Mouse (Mus musculus): Measurements from ENCODE around the gene Nup85. TPM values are rescaled to one million over a fixed set of nuclear protein-coding genes. Genes with fewer than 3 reads are reported as not detected.
A peak's percentile ranks its signal among the peaks of the same experiment; 100 is the strongest.

The Nup85 gene
- polyA plus RNA-seq, 1 experiment from 2014 or later, result 186 TPM

GRCm38 (mm10) chr11:115585573-115586100 is 21.4 kb downstream of the Nup85 start:
- WGBS, result 88% methylated on average over 7 of the region's 7 CpGs
- no peak overlapping the region for H3K9ac ChIP-seq
- H3K36me3 ChIP-seq, result peaks cover 96% of the 10 kb centered on the region

GRCm38 (mm10) chr11:115586403-115586802 is 22.2 kb downstream of the Nup85 start:
- H3K27me3 ChIP-seq, result no peaks in the 10 kb centered on the region
- no peak overlapping the region for H3K9ac ChIP-seq
- 90% methylated on average over 9 of the region's 9 CpGs for WGBS
- H3K27ac ChIP-seq, result no peak overlapping the region
- ATAC-seq (ENCODE audit: low FRiP score, low read depth), result no peak
- peaks cover 96% of the 10 kb centered on the region for H3K36me3 ChIP-seq
- no peak overlapping the region for H3K4me3 ChIP-seq
- no peaks in the 10 kb centered on the region for H3K4me1 ChIP-seq
- no peak overlapping the region for H3K4me2 ChIP-seq (replicated peaks)
- H3K9me3 ChIP-seq, result no peaks in the 10 kb centered on the region

More at GRCm38 (mm10) chr11:115585573-115586100, 21.4 kb downstream of the Nup85 start:
- H3K27ac ChIP-seq, result no peak overlapping the region
- H3K4me3 ChIP-seq, result no peak overlapping the region
- H3K4me2 ChIP-seq (replicated peaks), result no peak overlapping the region
- H3K4me1 ChIP-seq, result no peaks in the 10 kb centered on the region
- H3K27me3 ChIP-seq, result no peaks in the 10 kb centered on the region
- ATAC-seq (ENCODE audit: low FRiP score, low read depth), result no peak
- no peaks in the 10 kb centered on the region for H3K9me3 ChIP-seq

GRCm38 (mm10) chr11:115587984-115588383 is 23.8 kb downstream of the Nup85 start:
- H3K27me3 ChIP-seq, result no peaks in the 10 kb centered on the region
- H3K27ac ChIP-seq, result no peak overlapping the region
- no peak overlapping the region for H3K4me3 ChIP-seq
- no peak overlapping the region for H3K4me2 ChIP-seq (replicated peaks)
- H3K9me3 ChIP-seq, result no peaks in the 10 kb centered on the region
- no peak overlapping the region for H3K9ac ChIP-seq
- H3K36me3 ChIP-seq, result peaks cover 96% of the 10 kb centered on the region
- no peak for ATAC-seq (ENCODE audit: low FRiP score, low read depth)
- H3K4me1 ChIP-seq, result no peaks in the 10 kb centered on the region
- WGBS, result 84% methylated on average over 9 of the region's 9 CpGs

GRCm38 (mm10) chr11:115590526-115591075 is 26.4 kb downstream of the Nup85 start:
- no peak for ATAC-seq (ENCODE audit: low FRiP score, low read depth)
- WGBS, result 85% methylated on average over 2 of the region's 2 CpGs
- H3K4me1 ChIP-seq, result no peaks in the 10 kb centered on the region
- H3K4me2 ChIP-seq (replicated peaks), result no peak overlapping the region
- H3K9ac ChIP-seq, result no peak overlapping the region
- no peak overlapping the region for H3K4me3 ChIP-seq
- peaks cover 95% of the 10 kb centered on the region for H3K36me3 ChIP-seq
- H3K9me3 ChIP-seq, result no peaks in the 10 kb centered on the region
- no peaks in the 10 kb centered on the region for H3K27me3 ChIP-seq
- no peak overlapping the region for H3K27ac ChIP-seq

GRCm38 (mm10) chr11:115595209-115595608 is 31.0 kb downstream of the Nup85 start:
- Histone ChIP-seq H3K27ac (no peak overlapping the region), H3K4me1 (no peaks in the 10 kb centered on the region), H3K4me2 (replicated peaks) (no peak overlapping the region), H3K36me3 (peaks cover 82% of the 10 kb centered on the region), H3K4me3 (no peak overlapping the region), H3K9me3 (no peaks in the 10 kb centered on the region), H3K27me3 (no peaks in the 10 kb centered on the region), H3K9ac (no peak overlapping the region)
- WGBS, result 92% methylated on average over 3 of the region's 3 CpGs
- ATAC-seq (ENCODE audit: low FRiP score, low read depth), result no peak

GRCm38 (mm10) chr11:115598309-115598708 is 34.1 kb downstream of the Nup85 start:
- Histone ChIP-seq H3K9ac (no peak overlapping the region), H3K4me2 (replicated peaks) (no peak overlapping the region), H3K9me3 (no peaks in the 10 kb centered on the region), H3K27me3 (no peaks in the 10 kb centered on the region), H3K4me3 (no peak overlapping the region), H3K36me3 (peaks cover 68% of the 10 kb centered on the region), H3K27ac (no peak overlapping the region), H3K4me1 (peaks cover 18% of the 10 kb centered on the region)
- 93% methylated on average over 4 of the region's 4 CpGs for WGBS
- ATAC-seq (ENCODE audit: low FRiP score, low read depth), result no peak

GRCm38 (mm10) chr11:115599722-115600121 is 35.5 kb downstream of the Nup85 start:
- WGBS, result 94% methylated on average over 7 of the region's 7 CpGs
- H3K36me3 ChIP-seq, result peaks cover 54% of the 10 kb centered on the region

GRCm38 (mm10) chr11:115600743-115601142 is 36.5 kb downstream of the Nup85 start:
- no peak for ATAC-seq (ENCODE audit: low FRiP score, low read depth)
- Histone ChIP-seq H3K4me2 (replicated peaks) (no peak overlapping the region), H3K36me3 (peaks cover 49% of the 10 kb centered on the region), H3K4me1 (peaks cover 32% of the 10 kb centered on the region), H3K4me3 (no peak overlapping the region), H3K27me3 (no peaks in the 10 kb centered on the region), H3K27ac (no peak overlapping the region), H3K9ac (no peak overlapping the region; the same call in 1 of the 2 replicates), H3K9me3 (no peaks in the 10 kb centered on the region)
- WGBS, result 93% methylated on average over 15 of the region's 15 CpGs

More at GRCm38 (mm10) chr11:115599722-115600121, 35.5 kb downstream of the Nup85 start:
- H3K9me3 ChIP-seq, result no peaks in the 10 kb centered on the region
- no peak overlapping the region for H3K27ac ChIP-seq
- no peaks in the 10 kb centered on the region for H3K27me3 ChIP-seq
- ATAC-seq (ENCODE audit: low FRiP score, low read depth), result no peak
- H3K9ac ChIP-seq, result no peak overlapping the region
- H3K4me2 ChIP-seq (replicated peaks), result no peak overlapping the region
- H3K4me1 ChIP-seq, result peaks cover 21% of the 10 kb centered on the region
- H3K4me3 ChIP-seq, result no peak overlapping the region

GRCm38 (mm10) chr11:115601174-115601573 is 36.9 kb downstream of the Nup85 start:
- Histone ChIP-seq H3K27me3 (no peaks in the 10 kb centered on the region), H3K4me2 (replicated peaks) (no peak overlapping the region), H3K4me3 (no peak overlapping the region), H3K9ac (no peak overlapping the region; the same call in 1 of the 2 replicates), H3K9me3 (no peaks in the 10 kb centered on the region), H3K36me3 (peaks cover 49% of the 10 kb centered on the region), H3K4me1 (peaks cover 32% of the 10 kb centered on the region), H3K27ac (no peak overlapping the region)
- ATAC-seq (ENCODE audit: low FRiP score, low read depth), result no peak
- 86% methylated on average over 4 of the region's 4 CpGs for WGBS

GRCm38 (mm10) chr11:115603128-115603475 is 38.9 kb downstream of the Nup85 start:
- Histone ChIP-seq H3K4me2 (replicated peaks) (peak overlapping the region; percentile 97), H3K27ac (peak overlapping the region; percentile 83), H3K9me3 (no peaks in the 10 kb centered on the region), H3K27me3 (no peaks in the 10 kb centered on the region), H3K4me3 (peak overlapping the region; percentile 98), H3K36me3 (peaks cover 50% of the 10 kb centered on the region), H3K4me1 (peaks cover 32% of the 10 kb centered on the region), H3K9ac (peak overlapping the region; percentile 97)
- no peak; the same call in 1 of the 2 replicates for ATAC-seq (ENCODE audit: low FRiP score, low read depth)
- WGBS, result 2% methylated on average over 15 of the region's 15 CpGs

- no peaks in the 10 kb centered on the region for H3K9me3 ChIP-seq
- H3K4me2 ChIP-seq (replicated peaks), result peak within 1 kb of the TSS; percentile 97
- peaks cover 52% of the 10 kb centered on the region for H3K36me3 ChIP-seq
Measured at GRCm38 (mm10) chr11:115603476-115604303, 39.5 kb downstream of the Nup85 start, which contains the start of the genes Mrps7 and Gga3. Gene Mrps7 (plus strand): TSS chr11:115603925. Gene Gga3 (minus strand): TSS chr11:115604051.

GRCm38 (mm10) chr11:115604304-115604696 is 40.1 kb downstream of the Nup85 start:
- under 1% methylated on average over 26 of the region's 26 CpGs for WGBS
- H3K9me3 ChIP-seq, result no peaks in the 10 kb centered on the region
- H3K4me1 ChIP-seq, result peaks cover 32% of the 10 kb centered on the region
- no peaks in the 10 kb centered on the region for H3K27me3 ChIP-seq
- ATAC-seq (ENCODE audit: low FRiP score, low read depth), result peak; percentile 30
- H3K9ac ChIP-seq, result peak overlapping the region; percentile 97
- H3K27ac ChIP-seq, result peak overlapping the region; percentile 83
- H3K36me3 ChIP-seq, result peaks cover 58% of the 10 kb centered on the region
- peak overlapping the region; percentile 98 for H3K4me3 ChIP-seq
- peak overlapping the region; percentile 97 for H3K4me2 ChIP-seq (replicated peaks)

More at GRCm38 (mm10) chr11:115603476-115604303, 39.5 kb downstream of the Nup85 start, which contains the start of the genes Mrps7 and Gga3:
- ATAC-seq (ENCODE audit: low FRiP score, low read depth), result peak; percentile 97
- peak within 1 kb of the TSS; percentile 97 for H3K9ac ChIP-seq
- under 1% methylated on average over 86 of the region's 93 CpGs for WGBS
- H3K4me3 ChIP-seq, result peak within 1 kb of the TSS; percentile 98
- H3K4me1 ChIP-seq, result peaks cover 32% of the 10 kb centered on the region
- no peaks in the 10 kb centered on the region for H3K27me3 ChIP-seq
- H3K27ac ChIP-seq, result peak within 1 kb of the TSS; percentile 83
